Mouse (Mus musculus) gastrocnemius, adult 2 months (tissue): ENCODE data around the gene Zfp143. TPM values are rescaled to one million over a fixed set of nuclear protein-coding genes. Genes with fewer than 3 reads are reported as not detected.
"Not testable (repeated sequence)": the region's sequence is repeated elsewhere in the genome, so short reads cannot be mapped to it uniquely, and the experiment has no call there.

Experiments used
- DNase-seq: peaks from one replicate; pipeline ENCODE4 v3.0.0; 2022
- H3K27ac ChIP-seq: fragments of 200-600 bp; 2 replicates; pipeline ENCODE4 v1.8.1; 2022; ENCODE audit warnings: mild to moderate bottlenecking
- H3K4me3 ChIP-seq: fragments of 200-600 bp; 2 replicates; pipeline ENCODE4 v1.8.1; 2022; ENCODE audit warnings: mild to moderate bottlenecking, moderate library complexity
- CTCF ChIP-seq: fragments of 200-600 bp; IDR thresholded peaks from 2 replicates; pipeline ENCODE4 v1.8.1; 2022; ENCODE audit warnings: antibody characterized with exemption, mild to moderate bottlenecking, moderate library complexity
- intact Hi-C: fragments of 180-260 bp; cut with DNase I; formaldehyde crosslinking; loops from one replicate; pipeline ENCODE4 v1.15.1; 2025
- long read RNA-seq, 2 experiments: library from polyadenylated mRNA; stranded (forward); transcript quantifications; one replicate each; pipeline ENCODE4 v2.0.0; 2021
- total RNA-seq, 2 experiments: library from RNA; stranded (reverse); gene quantifications; 2 replicates each; pipeline ENCODE4 v1.2.3; 2021

Gene Zfp143
- 1 to 10 TPM; 9.4 to 9.8 TPM for total RNA-seq
- long read RNA-seq, experiment 1, transcript Zfp143-201 (16 exons, 3,003 nt) = major isoform, 6 of 12 reads
- long read RNA-seq, experiment 1, transcript Zfp143-205 (16 exons, 2,631 nt) = major isoform, 6 of 12 reads
- long read RNA-seq, experiment 1, partial matches to known transcripts = 0 of 12 reads
- long read RNA-seq, experiment 1, other reads (novel, unspliced or antisense) = 0 of 12 reads
- long read RNA-seq, experiment 2, transcript Zfp143-201 (16 exons, 3,003 nt) = major isoform, 6 of 10 reads
- long read RNA-seq, experiment 2, partial matches to known transcripts = 0 of 10 reads
- long read RNA-seq, experiment 2, other reads (novel, unspliced or antisense) = 2 of 10 reads

GRCm38 (mm10) chr7:110061199-110061751 lies at the start of gene Zfp143:
Gene Zfp143 (plus strand): TSS chr7:110061217.
- peak; percentile 100 for DNase-seq
- intact Hi-C loops = loop anchor here (1.0 to 5.0 kb wide), 3 partner anchors 42 to 75 kb away; partner anchors contain the start of genes Ipo7, Tmem41b and Wee1
- peak within 1 kb of the TSS; percentile 88 for H3K4me3 ChIP-seq
- TF ChIP-seq CTCF = no peak
- H3K27ac ChIP-seq = peak within 1 kb of the TSS; percentile 100

DNA sequence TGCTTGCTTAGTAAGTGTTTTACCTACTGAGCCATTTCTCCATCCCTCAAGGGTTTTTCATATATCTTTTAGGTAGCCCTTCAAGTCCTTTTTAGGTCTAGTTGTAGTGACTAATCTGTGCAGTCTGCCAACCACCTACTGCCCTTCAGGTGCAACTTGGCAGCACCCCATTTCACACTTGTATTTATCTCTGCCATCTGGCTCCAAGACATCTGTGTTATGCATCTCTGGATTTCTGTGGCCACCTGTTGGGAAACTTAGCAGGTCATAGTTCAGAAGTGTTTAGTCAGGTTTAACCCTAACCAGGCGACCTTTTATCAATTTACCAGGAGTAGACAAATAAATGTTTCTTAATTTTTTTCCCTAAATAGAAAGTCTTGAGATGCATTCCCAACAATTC lies 49.6 kb upstream of the Zfp143 start:
- intact Hi-C loops = no loop called here
- H3K27ac ChIP-seq = no peak overlapping the region
- no peak overlapping the region for H3K4me3 ChIP-seq
- no peak for TF ChIP-seq CTCF
- no peak for DNase-seq

DNA sequence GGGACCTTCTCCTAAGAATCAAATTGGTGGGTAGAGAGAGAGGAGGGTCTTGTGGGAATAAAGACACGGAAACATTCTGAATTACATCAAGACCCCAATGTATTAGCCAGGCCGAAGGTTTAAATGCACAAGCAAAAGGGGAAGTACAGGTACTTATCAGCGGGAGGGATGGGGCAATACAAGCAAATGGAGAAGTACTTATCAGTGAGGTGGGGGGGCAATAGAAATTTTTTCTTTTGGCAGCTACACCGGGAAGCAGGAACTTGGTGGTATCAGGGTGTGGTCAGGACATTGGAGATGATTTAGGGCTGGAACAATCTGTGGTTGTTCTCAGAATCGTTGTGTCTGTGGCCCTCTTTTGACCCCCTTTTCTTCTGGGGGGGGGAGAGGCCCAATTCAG lies 46.7 kb upstream of the Zfp143 start:
- Histone ChIP-seq H3K4me3 (no peak overlapping the region), H3K27ac (no peak overlapping the region)
- DNase-seq = no peak
- intact Hi-C loops = no loop called here
- TF ChIP-seq CTCF = no peak

GRCm38 (mm10) chr7:110018117-110018630 lies 42.8 kb upstream of the Zfp143 start, which contains the start of gene Ipo7:
Gene Ipo7 (plus strand): TSS chr7:110018274.
- Histone ChIP-seq H3K4me3 (peak within 1 kb of the TSS; percentile 80), H3K27ac (peak within 1 kb of the TSS; percentile 92)
- intact Hi-C loops = loop anchor here (2.0 kb wide), 1 partner anchor 43 kb away; the partner anchor contains the start of gene Zfp143
- peak; percentile 12; the same call in 1 of the 2 replicates for TF ChIP-seq CTCF
- peak; percentile 96 for DNase-seq

DNA sequence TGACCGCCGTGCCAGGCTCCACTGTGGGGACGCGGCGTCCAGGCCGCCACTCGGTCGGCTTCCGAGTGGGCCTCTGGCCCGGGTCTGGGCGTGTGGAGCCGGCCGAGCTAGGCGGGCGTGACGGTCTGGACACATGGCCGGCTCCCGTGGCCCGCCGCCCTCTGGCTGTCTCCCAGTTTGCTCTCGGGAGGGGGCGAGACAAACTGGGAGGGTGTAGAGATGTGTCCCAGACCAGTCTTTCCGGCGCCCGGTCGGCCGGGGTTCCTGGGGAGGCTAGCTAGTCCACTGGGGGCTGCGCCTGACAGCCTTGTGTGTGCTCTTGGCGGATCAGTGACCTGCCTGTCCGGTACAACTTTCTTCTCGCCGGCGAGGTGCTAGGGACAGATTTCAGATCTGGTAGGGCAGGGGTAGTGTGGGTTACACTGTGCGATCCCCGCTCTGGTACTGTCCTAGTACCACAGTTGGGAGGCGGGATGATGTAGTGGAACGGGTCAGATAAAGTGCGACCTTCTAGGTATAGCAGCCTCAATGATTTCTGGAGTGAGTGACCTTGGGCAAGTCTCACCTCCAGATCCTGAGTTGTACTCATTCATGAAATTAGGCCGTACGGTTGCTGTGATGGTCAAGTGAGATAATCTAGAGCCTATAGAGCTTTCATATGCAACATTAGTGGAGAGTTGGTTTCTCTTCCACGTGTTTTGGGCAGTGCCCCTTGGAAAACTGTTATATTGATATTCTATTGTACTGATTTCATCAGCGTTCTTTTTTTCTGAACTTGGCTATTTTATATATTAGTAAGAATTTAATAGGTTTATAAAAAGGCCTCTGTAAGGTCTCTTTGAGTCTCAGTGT lies 42.2 kb upstream of the Zfp143 start:
- TF ChIP-seq CTCF = no peak
- DNase-seq = peak; percentile 90
- intact Hi-C loops = loop anchor here (2.0 kb wide), 1 partner anchor 42 kb away; the partner anchor contains the start of gene Zfp143
- H3K4me3 ChIP-seq = peak overlapping the region; percentile 80
- peak overlapping the region; percentile 92 for H3K27ac ChIP-seq

DNA sequence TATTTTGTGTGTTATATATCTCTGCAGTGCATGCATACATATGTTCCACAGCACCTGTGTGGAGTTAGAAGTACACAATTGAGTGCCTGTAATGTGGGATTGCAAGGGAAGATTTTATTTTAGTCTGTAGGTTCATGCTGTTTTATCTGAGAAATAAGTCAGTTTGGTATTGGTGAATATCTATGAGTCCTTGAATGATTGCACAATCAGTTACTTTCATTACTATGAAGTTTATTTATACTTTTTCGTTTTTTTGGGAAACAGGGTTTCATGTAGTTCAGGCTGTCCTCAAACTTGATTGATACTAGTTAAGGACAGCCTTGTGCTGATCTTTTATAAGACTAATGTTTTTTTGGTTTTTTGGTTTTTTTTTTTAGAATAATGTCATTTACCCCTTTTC lies 37.5 kb upstream of the Zfp143 start:
- no peak for TF ChIP-seq CTCF
- H3K27ac ChIP-seq = no peak overlapping the region
- intact Hi-C loops = loop anchor here (5.0 kb wide), 1 partner anchor 36 kb away; the partner anchor contains the start of gene Tmem41b
- no peak overlapping the region for H3K4me3 ChIP-seq
- no peak for DNase-seq

DNA sequence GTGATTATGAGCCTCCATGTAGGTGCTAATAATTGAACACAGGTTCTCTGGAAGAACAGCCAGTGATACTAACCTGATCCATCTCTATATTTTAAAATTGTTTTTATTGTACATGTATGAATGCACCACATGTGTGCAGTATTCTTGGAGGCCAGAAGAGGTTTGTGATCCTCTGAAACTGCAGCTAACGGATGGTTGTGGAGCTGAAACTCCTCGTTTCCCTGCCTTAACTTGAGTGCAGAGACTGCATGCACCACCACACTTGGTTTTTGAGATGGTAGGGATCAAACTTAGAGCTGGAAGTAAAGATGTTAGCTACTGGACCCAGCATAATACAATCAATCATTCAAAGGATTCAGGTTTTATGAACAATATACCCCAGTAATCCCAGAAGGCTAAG lies 34.4 kb upstream of the Zfp143 start:
- no peak for TF ChIP-seq CTCF
- DNase-seq = no peak
- intact Hi-C loops = no loop called here
- no peak overlapping the region for H3K27ac ChIP-seq
- H3K4me3 ChIP-seq = no peak overlapping the region

- no peak for DNase-seq
- Histone ChIP-seq H3K4me3 (no peak overlapping the region), H3K27ac (no peak overlapping the region)
- no peak for TF ChIP-seq CTCF
- intact Hi-C loops = no loop called here
These were observed 32.2 kb upstream of the Zfp143 start for GRCm38 (mm10) chr7:110028826-110029225.

DNA sequence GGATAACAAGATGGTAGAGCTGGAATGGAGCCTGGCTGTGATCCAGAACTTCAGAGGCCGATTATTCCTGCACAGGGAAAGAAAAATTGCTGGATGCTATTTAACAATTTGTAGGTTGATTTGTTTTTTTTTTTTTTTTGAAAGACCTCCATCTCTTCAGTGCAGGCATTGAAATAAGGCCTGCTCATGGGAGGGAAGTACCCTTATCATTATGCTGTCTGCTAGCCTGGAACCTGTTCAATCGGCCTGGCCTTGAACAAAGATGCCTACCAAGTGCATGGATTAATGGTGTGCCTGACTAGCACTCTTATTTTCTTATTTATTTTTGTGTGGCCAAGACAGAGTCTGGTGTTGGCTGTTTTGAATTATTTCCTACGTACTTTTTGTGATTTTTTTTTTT lies 30.7 kb upstream of the Zfp143 start:
- intact Hi-C loops = no loop called here
- Histone ChIP-seq H3K27ac (no peak overlapping the region), H3K4me3 (no peak overlapping the region)

GRCm38 (mm10) chr7:110057723-110058122 lies 3.3 kb upstream of the Zfp143 start:
- H3K4me3 ChIP-seq, DNase-seq, H3K27ac ChIP-seq: not testable (repeated sequence)
- intact Hi-C loops = loop anchor here (2.0 kb wide), 1 partner anchor 15 kb away; no protein-coding TSS in a partner anchor

More for the DNA sequence above, 30.7 kb upstream of the Zfp143 start:
- TF ChIP-seq CTCF = no peak
- DNase-seq = no peak

GRCm38 (mm10) chr7:110059092-110059785 lies 1.8 kb upstream of the Zfp143 start:
- Histone ChIP-seq H3K27ac (peak overlapping the region; percentile 100), H3K4me3 (peak overlapping the region; percentile 88)
- no peak for DNase-seq
- intact Hi-C loops = no loop called here
- peak; percentile 27; the same call in 1 of the 2 replicates for TF ChIP-seq CTCF

DNA sequence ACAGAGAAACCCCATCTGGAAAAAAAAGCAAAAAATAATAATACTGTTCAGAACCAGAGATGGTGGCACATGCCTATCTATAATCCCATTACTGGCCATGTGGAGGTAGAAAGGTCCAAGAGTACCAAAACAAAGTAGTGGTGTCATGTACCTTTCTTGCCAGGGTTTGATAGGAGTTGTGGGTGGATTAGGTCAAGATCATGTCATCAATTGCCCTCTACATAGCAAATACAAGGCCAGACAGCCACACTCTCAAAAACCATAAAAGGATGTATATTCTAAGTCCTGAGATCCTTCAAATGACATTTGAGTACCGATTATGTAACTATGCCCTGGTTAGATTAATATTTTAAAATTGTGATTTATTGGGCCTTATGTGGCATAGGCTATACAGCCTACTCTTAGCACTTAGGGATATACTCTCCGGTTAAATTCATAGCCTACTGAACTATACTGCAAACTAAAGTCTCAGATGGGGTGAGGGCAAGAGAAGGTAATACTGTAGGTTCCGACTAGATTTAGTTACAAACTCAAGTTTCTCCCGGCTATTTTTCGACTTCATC lies 830 bp upstream of the Zfp143 start:
- Histone ChIP-seq H3K4me3 (peak overlapping the region; percentile 88), H3K27ac (peak overlapping the region; percentile 100)
- no peak for TF ChIP-seq CTCF
- intact Hi-C loops = loop anchor here (2.0 to 5.0 kb wide), 2 partner anchors 41 to 62 kb away; partner anchors contain the start of genes Ipo7 and Wee1
- no peak for DNase-seq
